Mouse (Mus musculus): ENCODE results near the gene Car2.

DNA sequence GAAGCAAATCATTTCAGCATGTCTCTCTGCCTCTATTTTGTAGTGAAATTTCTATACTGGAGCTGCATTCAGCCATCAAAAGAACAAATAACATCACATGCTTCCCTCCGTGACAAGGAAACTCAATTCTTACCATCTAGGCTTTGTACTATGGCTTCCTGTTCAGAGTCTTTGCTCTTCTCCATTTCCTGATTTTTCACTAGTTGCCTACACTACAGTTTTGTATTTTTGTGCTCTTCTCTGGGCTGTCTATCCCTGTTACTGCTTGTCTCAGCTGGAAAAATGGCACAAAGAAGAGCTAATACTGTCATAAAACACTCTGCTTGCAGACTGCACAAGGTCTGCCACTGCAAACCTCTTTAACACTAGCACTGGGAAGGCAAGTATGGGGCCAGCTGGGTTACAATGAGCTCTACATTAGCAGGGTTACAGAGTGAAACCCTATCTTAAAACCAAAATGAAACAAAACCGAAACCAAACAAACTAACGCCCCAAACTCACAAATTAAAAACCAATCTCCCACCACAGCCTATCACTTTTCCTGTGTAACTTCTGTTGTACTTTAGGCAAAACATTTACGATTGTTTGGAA lies 26.0 kb downstream of the Car2 start:
- no peak for TF ChIP-seq CTCF (IDR thresholded peaks at IDR 0.05)
- no peak for TF ChIP-seq POLR2A (IDR thresholded peaks at IDR 0.05; ENCODE audit: insufficient read depth, low read depth, low read length)

Measured in heart, adult 2 months (tissue).